Mouse (Mus musculus) lung, postnatal 0 days (tissue): Measurements from ENCODE around the gene Proz.

Experiments used
- CTCF ChIP-seq: IDR thresholded peaks from 2 replicates; pipeline ENCODE4 v1.5.1; 2016; ENCODE audit warnings: antibody characterized with exemption, mild to moderate bottlenecking
- EP300 ChIP-seq: IDR thresholded peaks from 2 replicates; pipeline ENCODE4 v1.6.1; 2016; ENCODE audit warnings: antibody characterized with exemption, mild to moderate bottlenecking, control low read depth

DNA sequence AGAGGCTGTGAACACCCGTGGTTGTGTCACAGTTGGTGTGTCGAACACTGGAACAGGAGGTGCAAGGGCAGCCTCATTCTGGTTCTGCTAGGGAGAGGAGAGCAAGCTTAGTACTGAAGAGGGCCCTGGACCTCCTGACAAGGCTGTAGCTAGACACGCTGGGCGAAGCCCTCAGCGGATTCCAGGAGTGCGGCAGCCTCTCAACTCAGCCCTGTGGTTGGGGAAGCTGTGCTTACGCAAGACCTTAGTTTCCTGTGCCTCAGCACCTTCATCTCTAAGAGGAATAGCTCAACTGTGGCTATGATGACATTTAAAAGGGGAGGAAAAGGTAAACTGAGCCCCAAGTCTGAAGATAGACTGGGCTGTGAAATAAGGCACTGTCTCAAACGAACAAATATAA lies 14.3 kb downstream of the Proz start:
- TF ChIP-seq CTCF, result no peak
- TF ChIP-seq EP300, result no peak
